Mouse (Mus musculus) forebrain, postnatal 0 days (tissue): ENCODE results near the gene Chrnb1. TPM values are rescaled to one million over a fixed set of nuclear protein-coding genes. Genes with fewer than 3 reads are reported as not detected.

Experiments used
- ATAC-seq: fragments of 200-750 bp; cut with Nextera tagmentation; 2 replicates; pipeline ENCODE4 v1.8.0; 2017; ENCODE audit warnings: mild to moderate bottlenecking, moderate library complexity
- DNase-seq: peaks from one replicate; pipeline ENCODE4 v3.0.0-alpha.2; 2015
- H3K27ac ChIP-seq: fragments of 300-500 bp; sonication (generic); 2 replicates; pipeline ENCODE4 v1.5.1; 2014; ENCODE audit warnings: low read depth, mild to moderate bottlenecking, antibody characterized with exemption, low read length, moderate library complexity, mixed read lengths
- H3K27me3 ChIP-seq: fragments of 300-500 bp; sonication (generic); 2 replicates; pipeline ENCODE4 v1.6.1; 2014; ENCODE audit warnings: mild to moderate bottlenecking, low read length, mixed read lengths; ENCODE audit not compliant: insufficient read depth
- H3K36me3 ChIP-seq: fragments of 300-500 bp; sonication (generic); 2 replicates; pipeline ENCODE4 v1.6.1; 2014; ENCODE audit warnings: mild to moderate bottlenecking, moderate library complexity; ENCODE audit not compliant: insufficient read depth
- H3K4me1 ChIP-seq: fragments of 300-500 bp; sonication (generic); 2 replicates; pipeline ENCODE4 v1.6.1; 2014; ENCODE audit warnings: antibody characterized with exemption; ENCODE audit not compliant: insufficient read depth
- H3K4me2 ChIP-seq: fragments of 300-500 bp; sonication (generic); 2 replicates; pipeline ENCODE4 v1.6.1; 2014; ENCODE audit warnings: low read depth, mild to moderate bottlenecking, moderate library complexity
- H3K4me3 ChIP-seq: fragments of 300-500 bp; sonication (generic); 2 replicates; pipeline ENCODE4 v1.5.1; 2014; ENCODE audit warnings: low read depth, low read length, mixed read lengths
- H3K9ac ChIP-seq: fragments of 300-500 bp; sonication (generic); 2 replicates; pipeline ENCODE4 v1.6.1; 2014; ENCODE audit warnings: mild to moderate bottlenecking
- H3K9me3 ChIP-seq: fragments of 300-500 bp; sonication (generic); 2 replicates; pipeline ENCODE4 v1.6.1; 2016; ENCODE audit warnings: low read length
- CTCF ChIP-seq: sonication (generic); IDR thresholded peaks from 2 replicates; pipeline ENCODE4 v1.5.1; 2016; ENCODE audit warnings: antibody characterized with exemption, control low read depth, low read depth
- WGBS: fragments of 180-500 bp; shearing (Covaris S2); extraction: QIAGEN DNeasy Blood & Tissue Kit; methylation state at CpG from one replicate; pipeline ENCODE4 v1.1.7; 2014; 5-methylcytosine and 5-hydroxymethylcytosine counted together
- polyA plus RNA-seq: library from polyadenylated mRNA; unstranded; fragments of >200 nt; fragmentation: Nextera tagmentation; extraction: Ambion mirVana; gene quantifications from 2 replicates; pipeline ENCODE4 v1.2.1, GENCODE M21; 2015
- total RNA-seq: library from RNA; depleted of rRNA; stranded (reverse); fragments of >200 nt; gene quantifications from 2 replicates; pipeline ENCODE4 v1.2.3, GENCODE M21; 2014

Gene Chrnb1
- total and polyA plus RNA-seq, 2 experiments from 2014 or later: 0.33 to 1.2 TPM

GRCm38 (mm10) chr11:69787306-69787705 lies 8.4 kb downstream of the Chrnb1 start:
- Histone ChIP-seq H3K27ac (no peak overlapping the region), H3K4me2 (no peak overlapping the region), H3K4me3 (no peak overlapping the region), H3K9me3 (no peaks in the 10 kb centered on the region), H3K4me1 (no peaks in the 10 kb centered on the region), H3K9ac (no peak overlapping the region), H3K36me3 (no peaks in the 10 kb centered on the region), H3K27me3 (no peaks in the 10 kb centered on the region)
- WGBS: 86% methylated on average over 5 of the region's 5 CpGs
- ATAC-seq (no peak), DNase-seq (no peak)
- no peak for TF ChIP-seq CTCF

DNA sequence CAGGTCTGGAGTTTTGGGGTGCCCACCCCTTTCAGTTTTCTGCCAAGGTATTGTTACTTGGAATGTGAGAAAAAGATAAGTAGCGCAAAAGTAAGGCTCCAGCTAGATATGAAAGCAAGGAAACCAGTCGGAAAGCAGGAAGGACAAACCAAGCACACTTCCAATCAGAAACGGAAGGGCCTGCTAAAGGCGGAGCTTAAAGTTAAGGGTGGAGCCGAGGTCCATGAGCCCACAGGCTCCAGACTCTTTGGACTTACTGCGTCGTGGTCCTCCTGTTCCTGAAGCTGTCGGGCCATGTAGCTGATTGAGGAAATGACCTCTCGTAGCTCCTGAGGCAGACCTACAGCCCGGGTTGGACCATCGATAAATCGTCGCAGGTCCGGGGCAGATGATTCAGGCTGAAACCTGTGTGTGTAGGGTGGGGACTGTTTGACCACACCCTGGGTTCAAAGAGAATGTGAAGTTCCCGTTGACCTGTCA lies 10.9 kb downstream of the Chrnb1 start:
- 53% methylated on average over 15 of the region's 15 CpGs for WGBS
- TF ChIP-seq CTCF: no peak
- Histone ChIP-seq H3K27ac (no peak overlapping the region), H3K9ac (no peak overlapping the region), H3K4me1 (no peaks in the 10 kb centered on the region), H3K4me2 (no peak overlapping the region), H3K27me3 (no peaks in the 10 kb centered on the region), H3K9me3 (no peaks in the 10 kb centered on the region), H3K36me3 (no peaks in the 10 kb centered on the region), H3K4me3 (no peak overlapping the region)
- ATAC-seq (no peak), DNase-seq (no peak)

DNA sequence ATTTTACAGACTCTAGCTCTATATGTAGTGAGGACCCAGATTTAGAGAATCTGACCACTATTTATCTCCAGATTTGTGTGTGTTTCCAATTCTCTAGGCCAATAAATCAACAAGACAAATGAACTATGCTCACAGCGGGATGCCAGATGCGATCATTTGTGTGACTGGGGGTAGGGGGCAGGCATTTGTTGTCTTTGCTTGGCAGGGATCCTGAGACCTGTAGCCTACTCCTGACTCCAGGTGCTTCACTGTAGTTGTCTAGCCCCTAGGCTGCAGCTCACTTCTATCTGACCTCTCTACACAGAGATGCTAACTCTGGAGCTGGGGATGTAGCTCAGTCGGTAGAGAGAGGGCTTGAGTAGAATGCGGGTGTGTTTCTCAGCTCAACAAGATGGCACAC lies 13.9 kb downstream of the Chrnb1 start:
- H3K27ac ChIP-seq: no peak overlapping the region
- no peaks in the 10 kb centered on the region for H3K4me1 ChIP-seq
- no peaks in the 10 kb centered on the region for H3K36me3 ChIP-seq
- H3K4me3 ChIP-seq: no peak overlapping the region
- no peaks in the 10 kb centered on the region for H3K9me3 ChIP-seq
- WGBS: 42% methylated on average over 4 of the region's 4 CpGs
- H3K27me3 ChIP-seq: no peaks in the 10 kb centered on the region
- no peak overlapping the region for H3K9ac ChIP-seq
- ATAC-seq (no peak), DNase-seq (no peak)
- TF ChIP-seq CTCF: no peak
- no peak overlapping the region for H3K4me2 ChIP-seq

DNA sequence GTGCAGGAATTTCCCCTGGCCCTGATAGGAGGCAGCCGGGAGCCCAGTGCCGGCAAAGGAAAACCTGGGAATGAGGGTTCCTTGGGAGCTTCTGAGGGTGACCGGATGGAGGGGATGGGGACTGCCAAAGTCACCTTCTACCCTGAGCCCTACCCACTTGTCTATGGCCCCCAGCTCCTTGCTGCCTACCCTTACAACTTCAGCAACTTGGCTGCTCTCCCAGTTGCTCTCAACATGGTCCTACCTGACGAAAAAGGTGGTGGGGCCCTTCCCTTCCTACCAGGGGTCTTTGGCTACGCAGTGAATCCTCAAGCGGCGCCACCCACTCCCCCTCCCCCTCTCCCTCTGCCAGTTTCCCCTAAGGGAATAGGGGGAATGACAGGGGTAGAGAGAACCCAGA lies 16.8 kb downstream of the Chrnb1 start:
- no peak overlapping the region for H3K27ac ChIP-seq
- DNase-seq: no peak
- no peak overlapping the region for H3K4me3 ChIP-seq
- peaks cover 15% of the 10 kb centered on the region; the same call in 1 of the 2 replicates for H3K36me3 ChIP-seq
- no peak overlapping the region for H3K9ac ChIP-seq
- WGBS: 55% methylated on average over 7 of the region's 7 CpGs
- no peaks in the 10 kb centered on the region for H3K9me3 ChIP-seq
- TF ChIP-seq CTCF: no peak
- H3K4me1 ChIP-seq: no peaks in the 10 kb centered on the region
- no peak for ATAC-seq
- H3K4me2 ChIP-seq: no peak overlapping the region
- H3K27me3 ChIP-seq: no peaks in the 10 kb centered on the region

DNA sequence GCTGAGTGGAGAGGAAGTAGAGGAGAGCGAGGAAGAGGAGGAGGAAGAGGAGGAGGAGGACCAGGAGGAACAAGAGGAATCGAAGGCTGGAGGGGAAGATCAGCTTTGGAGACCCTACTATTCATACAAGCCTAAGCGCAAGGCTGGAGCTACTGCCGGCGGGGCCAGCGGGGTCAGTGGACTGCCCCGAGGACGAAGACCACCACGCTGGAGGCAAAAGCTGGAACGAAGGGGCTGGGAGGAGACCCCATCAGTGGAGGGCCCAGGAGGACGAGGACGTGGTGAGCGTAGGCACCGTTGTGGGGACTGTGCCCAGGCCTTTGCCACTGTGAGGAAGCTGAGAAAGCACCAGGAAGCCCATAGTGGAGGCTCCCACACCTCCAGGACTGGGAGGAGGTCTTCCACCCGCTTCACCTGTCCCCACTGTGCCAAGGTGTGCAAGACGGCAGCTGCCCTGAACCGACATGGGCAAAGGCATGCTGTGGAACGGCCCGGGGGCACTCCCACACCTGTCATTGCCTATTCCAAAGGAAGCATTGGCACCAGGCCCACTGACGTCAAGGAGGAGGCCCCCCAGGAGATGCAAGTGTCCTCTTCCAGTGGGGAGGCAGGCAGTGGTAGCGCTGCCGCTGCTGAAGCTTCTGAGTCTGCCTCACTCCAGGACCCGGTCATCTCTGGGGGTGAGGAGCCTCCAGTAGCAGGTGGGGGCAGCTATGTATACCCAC lies 17.3 kb downstream of the Chrnb1 start:
- 69% methylated on average over 23 of the region's 23 CpGs for WGBS
- ATAC-seq: no peak
- H3K27ac ChIP-seq: no peak overlapping the region
- H3K4me2 ChIP-seq: no peak overlapping the region
- TF ChIP-seq CTCF: no peak
- H3K4me3 ChIP-seq: no peak overlapping the region
- no peak overlapping the region for H3K9ac ChIP-seq
- H3K36me3 ChIP-seq: peaks cover 15% of the 10 kb centered on the region; the same call in 1 of the 2 replicates
- no peaks in the 10 kb centered on the region for H3K27me3 ChIP-seq
- no peak for DNase-seq
- H3K9me3 ChIP-seq: no peaks in the 10 kb centered on the region
- no peaks in the 10 kb centered on the region for H3K4me1 ChIP-seq

GRCm38 (mm10) chr11:69777504-69778257 lies 18.1 kb downstream of the Chrnb1 start:
- ATAC-seq (no peak), DNase-seq (no peak)
- H3K4me1 ChIP-seq: no peaks in the 10 kb centered on the region
- H3K36me3 ChIP-seq: peaks cover 15% of the 10 kb centered on the region; the same call in 1 of the 2 replicates
- no peaks in the 10 kb centered on the region for H3K9me3 ChIP-seq
- H3K27ac ChIP-seq: no peak overlapping the region
- WGBS: 68% methylated on average over 26 of the region's 26 CpGs
- H3K9ac ChIP-seq: no peak overlapping the region
- TF ChIP-seq CTCF: no peak
- H3K27me3 ChIP-seq: no peaks in the 10 kb centered on the region
- H3K4me3 ChIP-seq: no peak overlapping the region
- H3K4me2 ChIP-seq: no peak overlapping the region

DNA sequence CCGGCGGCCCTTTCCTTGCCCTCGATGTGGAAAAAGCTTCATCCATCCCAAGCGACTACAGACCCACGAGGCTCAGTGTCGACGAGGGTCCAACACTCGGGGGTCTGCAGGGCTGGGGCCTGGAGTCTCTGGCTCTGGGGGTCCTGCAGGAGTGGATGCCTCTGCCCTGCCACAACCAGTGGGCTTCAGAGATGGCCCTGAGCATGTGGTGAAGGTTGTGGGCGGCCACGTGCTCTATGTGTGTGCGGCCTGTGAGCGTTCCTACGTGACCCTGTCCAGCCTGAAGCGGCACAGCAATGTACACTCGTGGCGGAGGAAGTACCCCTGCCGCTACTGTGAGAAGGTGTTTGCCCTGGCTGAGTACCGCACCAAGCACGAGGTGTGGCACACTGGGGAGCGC lies 19.3 kb downstream of the Chrnb1 start:
- 89% methylated on average over 20 of the region's 20 CpGs for WGBS
- TF ChIP-seq CTCF: no peak
- no peak for ATAC-seq

More for the DNA sequence above, 19.3 kb downstream of the Chrnb1 start:
- H3K4me1 ChIP-seq: no peaks in the 10 kb centered on the region
- no peak overlapping the region for H3K27ac ChIP-seq
- H3K4me2 ChIP-seq: no peak overlapping the region
- no peaks in the 10 kb centered on the region for H3K27me3 ChIP-seq
- H3K9me3 ChIP-seq: no peaks in the 10 kb centered on the region
- H3K36me3 ChIP-seq: peaks cover 15% of the 10 kb centered on the region; the same call in 1 of the 2 replicates
- DNase-seq: no peak
- H3K4me3 ChIP-seq: no peak overlapping the region
- no peak overlapping the region for H3K9ac ChIP-seq
